Mouse (Mus musculus) forebrain, embryonic 10.5 days (tissue): ENCODE data around the gene Tut1. TPM values are rescaled to one million over a fixed set of nuclear protein-coding genes. Genes with fewer than 3 reads are reported as not detected.

Source experiments
- DNase-seq: peaks from one replicate; pipeline ENCODE4 v3.0.0-alpha.2; 2017; ENCODE audit warnings: low spot score; ENCODE audit errors: extremely low spot score
- H3K27ac ChIP-seq: fragments of 300-500 bp; sonication (generic); 2 replicates; pipeline ENCODE4 v1.5.1; 2016; ENCODE audit warnings: mild to moderate bottlenecking
- H3K27me3 ChIP-seq: fragments of 300-500 bp; sonication (generic); 2 replicates; pipeline ENCODE4 v1.6.1; 2016; ENCODE audit warnings: mild to moderate bottlenecking; ENCODE audit not compliant: poor library complexity, severe bottlenecking
- H3K36me3 ChIP-seq: fragments of 300-500 bp; sonication (generic); replicated peaks from 2 replicates; pipeline ENCODE4 v1.6.1; 2016; ENCODE audit warnings: mild to moderate bottlenecking, moderate library complexity
- H3K4me1 ChIP-seq: fragments of 300-500 bp; sonication (generic); 2 replicates; pipeline ENCODE4 v1.6.1; 2016
- H3K4me3 ChIP-seq: fragments of 300-500 bp; sonication (generic); 2 replicates; pipeline ENCODE4 v1.5.1; 2016; ENCODE audit warnings: mild to moderate bottlenecking, moderate library complexity
- H3K9me3 ChIP-seq: fragments of 300-500 bp; sonication (generic); 2 replicates; pipeline ENCODE4 v1.6.1; 2016; ENCODE audit warnings: mild to moderate bottlenecking, moderate library complexity
- WGBS: fragments of 180-500 bp; shearing (Covaris S2); methylation state at CpG from one replicate; pipeline ENCODE4 v1.1.7; 2016; 5-methylcytosine and 5-hydroxymethylcytosine counted together
- polyA plus RNA-seq: library from polyadenylated mRNA; unstranded; fragments of >200 nt; fragmentation: Nextera tagmentation; extraction: Ambion mirVana; gene quantifications from 2 replicates; pipeline ENCODE4 v1.2.1, GENCODE M21; 2016

The Tut1 gene
- polyA plus RNA-seq, 1 experiment from 2014 or later = 49.1 TPM

GRCm38 (mm10) chr19:8989567-8990431, 36.2 kb downstream of the Tut1 start:
- peak overlapping the region; percentile 73 for H3K4me3 ChIP-seq
- under 1% methylated on average over 53 of the region's 53 CpGs for WGBS
- H3K36me3 ChIP-seq = no peaks in the 10 kb centered on the region
- H3K4me1 ChIP-seq = peaks cover 60% of the 10 kb centered on the region
- peak; percentile 69 for DNase-seq
- H3K27ac ChIP-seq = peak overlapping the region; percentile 85
- peaks cover 62% of the 10 kb centered on the region for H3K27me3 ChIP-seq
- H3K9me3 ChIP-seq = no peaks in the 10 kb centered on the region

DNA sequence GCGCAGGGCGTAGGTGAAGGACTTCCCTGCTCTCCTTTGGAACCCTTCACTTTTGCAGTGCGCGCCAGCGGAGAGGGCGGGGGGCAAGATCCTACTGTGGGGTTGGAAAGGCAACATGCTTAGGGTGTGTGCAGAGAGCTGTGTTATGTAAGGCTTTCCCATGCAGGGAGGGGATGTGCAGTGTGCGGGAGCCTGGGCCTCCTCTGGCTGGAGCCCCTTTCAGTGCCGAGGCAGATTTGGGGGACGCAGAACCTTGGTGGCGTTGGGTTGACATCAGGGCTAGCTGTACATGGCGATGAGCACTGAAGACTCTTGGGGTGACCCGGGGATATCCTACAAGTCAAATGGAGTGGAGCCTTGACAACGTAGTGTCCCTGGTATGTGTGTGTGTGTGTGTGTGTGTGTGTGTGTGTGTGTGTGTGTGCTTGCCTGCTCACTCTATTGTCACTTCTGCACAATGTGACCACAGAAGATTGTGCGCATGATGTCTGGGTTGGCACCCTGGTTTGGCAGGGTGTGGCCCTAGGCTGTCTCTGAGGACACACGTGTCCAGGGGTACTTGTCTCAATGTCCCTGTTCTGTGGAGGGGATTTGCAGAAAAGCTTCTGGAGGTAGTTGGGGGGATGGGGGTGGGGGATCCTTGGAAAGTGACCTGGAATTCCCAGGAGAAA, 36.9 kb downstream of the Tut1 start:
- no peaks in the 10 kb centered on the region for H3K9me3 ChIP-seq
- H3K36me3 ChIP-seq = no peaks in the 10 kb centered on the region
- peak; percentile 29 for DNase-seq
- 14% methylated on average over 15 of the region's 15 CpGs for WGBS
- peaks cover 62% of the 10 kb centered on the region for H3K27me3 ChIP-seq
- H3K27ac ChIP-seq = peak overlapping the region; percentile 85
- peak overlapping the region; percentile 73 for H3K4me3 ChIP-seq
- H3K4me1 ChIP-seq = peaks cover 53% of the 10 kb centered on the region

GRCm38 (mm10) chr19:8991245-8991870, 37.7 kb downstream of the Tut1 start:
- Histone ChIP-seq H3K27me3 (peaks cover 59% of the 10 kb centered on the region), H3K4me1 (peaks cover 53% of the 10 kb centered on the region), H3K27ac (0 out of 2 replicates have a peak overlapping the region, but pooled peaks have one; percentile 25), H3K36me3 (no peaks in the 10 kb centered on the region), H3K9me3 (no peaks in the 10 kb centered on the region), H3K4me3 (peak overlapping the region; percentile 73; the same call in 1 of the 2 replicates)
- WGBS = 68% methylated on average over 4 of the region's 4 CpGs
- no peak for DNase-seq

DNA sequence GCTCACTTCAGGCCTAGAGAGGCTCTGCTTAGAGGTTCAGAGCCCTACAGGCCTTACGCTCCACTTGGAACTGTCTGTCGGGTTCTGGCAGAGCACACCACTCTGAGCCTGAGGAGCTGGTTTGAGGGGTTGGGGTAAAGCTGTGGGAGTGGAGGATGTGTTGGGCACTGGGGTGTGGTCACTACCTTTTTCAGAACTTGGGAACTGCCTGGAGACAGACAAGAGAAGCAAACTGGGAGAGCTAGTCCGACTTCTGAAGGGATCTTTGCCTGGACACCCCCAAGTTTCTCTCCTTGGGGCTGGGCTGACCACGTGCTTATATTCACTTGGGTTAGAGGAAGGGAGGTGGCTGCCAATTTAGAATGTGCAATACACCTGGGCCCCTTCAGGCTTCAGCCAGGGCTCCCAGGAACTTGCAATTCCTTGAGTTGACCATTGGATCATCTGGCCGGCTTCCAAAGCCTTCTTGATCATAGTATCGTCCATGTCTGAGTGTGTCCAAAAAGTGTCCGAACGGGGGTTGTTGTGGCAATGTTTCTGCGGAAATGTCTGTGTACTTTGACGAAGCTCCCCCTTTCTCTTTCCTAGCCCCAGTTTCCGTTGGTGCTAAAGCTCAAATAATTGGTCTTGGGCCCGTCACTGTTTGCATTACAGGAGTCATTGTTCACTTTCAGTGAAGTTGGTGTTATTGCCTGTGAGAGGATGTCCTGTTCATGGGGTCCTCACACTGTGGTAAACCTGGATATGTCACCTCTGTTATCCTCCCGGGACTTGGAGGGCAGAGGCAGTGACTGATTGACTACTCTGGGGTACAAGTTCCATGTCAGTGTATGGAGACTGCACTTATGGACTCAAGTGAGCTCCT, 38.5 kb downstream of the Tut1 start:
- Histone ChIP-seq H3K4me3 (0 out of 2 replicates have a peak overlapping the region, but pooled peaks have one; percentile 73), H3K4me1 (peaks cover 54% of the 10 kb centered on the region), H3K27ac (0 out of 2 replicates have a peak overlapping the region, but pooled peaks have one; percentile 49), H3K36me3 (no peaks in the 10 kb centered on the region), H3K27me3 (peaks cover 53% of the 10 kb centered on the region), H3K9me3 (no peaks in the 10 kb centered on the region)
- DNase-seq = no peak
- WGBS = 82% methylated on average over 13 of the region's 13 CpGs

DNA sequence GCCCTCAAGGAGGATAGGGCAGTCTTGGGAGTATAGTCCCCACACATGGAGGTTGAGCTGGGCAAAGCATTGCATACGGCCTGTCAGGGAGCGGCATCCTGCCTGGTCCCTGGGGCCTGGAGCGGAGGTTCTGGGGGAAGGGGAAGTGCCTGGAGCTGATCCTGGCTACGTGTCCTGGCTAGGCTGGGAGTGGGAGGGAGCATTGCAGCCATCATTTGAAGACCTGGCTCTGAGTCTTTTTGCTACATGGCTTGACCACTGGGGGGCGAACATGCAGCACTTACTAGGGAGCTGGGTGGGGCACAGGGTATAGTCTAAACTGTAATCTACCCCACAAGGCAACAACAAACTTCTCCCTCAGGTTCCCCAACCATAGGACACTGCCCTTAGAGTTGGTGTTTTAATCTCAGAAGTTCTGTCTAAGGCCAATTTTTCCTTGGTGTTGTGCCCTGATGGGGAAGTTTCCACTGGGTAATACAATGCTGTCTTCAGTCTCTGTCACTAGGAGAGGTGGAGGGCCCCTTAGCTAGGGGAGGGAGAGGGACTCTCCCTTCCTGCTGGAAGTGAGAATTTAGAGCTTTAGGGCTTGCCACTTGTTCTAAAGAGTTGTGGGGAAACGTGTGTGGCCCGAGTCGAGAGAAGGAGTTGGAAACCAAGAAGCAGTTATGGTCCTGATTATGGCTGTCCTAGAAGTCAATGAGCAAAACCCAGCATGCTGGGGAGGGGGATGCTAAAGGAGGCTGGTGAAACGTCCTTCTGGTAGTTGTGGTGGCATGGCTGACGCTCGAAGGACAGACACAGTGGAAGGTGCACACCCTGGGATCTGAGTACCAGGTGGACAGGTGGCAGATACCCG, 39.4 kb downstream of the Tut1 start:
- Histone ChIP-seq H3K4me3 (no peak overlapping the region), H3K9me3 (no peaks in the 10 kb centered on the region), H3K4me1 (peaks cover 56% of the 10 kb centered on the region), H3K36me3 (no peaks in the 10 kb centered on the region), H3K27ac (0 out of 2 replicates have a peak overlapping the region, but pooled peaks have one; percentile 49), H3K27me3 (peaks cover 44% of the 10 kb centered on the region)
- DNase-seq = peak; percentile 68
- 36% methylated on average over 12 of the region's 12 CpGs for WGBS

DNA sequence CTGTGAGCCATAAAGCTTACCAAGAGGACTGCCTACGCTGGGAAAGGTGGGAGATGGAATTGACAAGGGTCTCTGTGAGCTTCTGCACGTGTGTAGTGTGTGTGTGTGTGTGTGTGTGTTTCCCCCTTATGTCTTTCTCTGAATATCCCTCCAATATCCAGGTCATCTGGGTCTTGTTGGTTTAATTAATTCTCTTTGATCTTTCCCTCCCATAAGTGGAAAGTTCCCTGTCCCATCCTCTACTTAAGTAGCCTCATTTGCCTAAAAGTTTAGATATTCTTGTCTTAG, 39.9 kb downstream of the Tut1 start:
- no peak for DNase-seq
- H3K27me3 ChIP-seq = peaks cover 38% of the 10 kb centered on the region
- no peaks in the 10 kb centered on the region for H3K9me3 ChIP-seq
- WGBS = 61% methylated on average over 2 of the region's 2 CpGs
- no peak overlapping the region for H3K27ac ChIP-seq
- no peak overlapping the region for H3K4me3 ChIP-seq
- H3K36me3 ChIP-seq = no peaks in the 10 kb centered on the region
- peaks cover 51% of the 10 kb centered on the region for H3K4me1 ChIP-seq

DNA sequence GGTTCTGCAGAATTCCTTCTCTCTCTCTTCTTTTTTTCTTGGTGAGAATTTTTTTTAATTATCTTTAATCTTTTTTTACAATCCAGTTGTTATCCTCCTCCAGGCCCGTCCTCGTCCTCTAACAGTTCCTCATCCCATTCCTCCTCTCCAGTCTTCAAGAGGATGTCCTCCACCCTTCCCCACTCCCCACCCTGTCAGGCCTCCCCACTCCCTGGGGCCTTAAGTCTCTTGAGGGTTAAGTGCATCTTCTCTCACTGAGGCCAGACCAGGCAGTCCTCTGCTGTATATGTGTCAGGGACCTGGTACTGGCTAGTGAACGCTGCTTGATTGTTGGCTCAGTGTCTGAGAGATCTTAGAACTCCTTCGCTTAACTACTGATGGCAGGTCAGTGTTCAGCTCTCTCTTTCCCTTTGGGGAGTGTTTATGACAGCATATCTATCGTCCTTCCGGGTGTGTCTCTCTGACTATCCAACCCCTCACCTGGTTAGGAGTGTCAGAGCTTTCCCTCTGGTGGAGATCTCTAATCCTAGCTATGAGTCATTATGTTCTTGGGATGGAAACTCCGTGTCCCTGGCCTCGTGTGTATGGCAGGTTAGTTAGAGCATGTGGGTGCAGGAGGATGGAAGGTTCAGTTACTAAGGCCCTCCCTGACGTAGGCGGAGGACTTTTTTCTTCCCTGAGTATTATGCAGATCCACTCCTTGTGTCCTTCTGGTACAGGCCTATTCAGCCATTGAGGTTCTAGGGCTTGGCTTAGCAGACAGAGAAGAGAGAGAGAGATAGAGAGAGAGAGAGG, 41.4 kb downstream of the Tut1 start:
- H3K4me1 ChIP-seq = peaks cover 36% of the 10 kb centered on the region
- no peak for DNase-seq
- no peaks in the 10 kb centered on the region for H3K36me3 ChIP-seq
- H3K9me3 ChIP-seq = no peaks in the 10 kb centered on the region
- H3K27me3 ChIP-seq = peaks cover 24% of the 10 kb centered on the region
- no peak overlapping the region for H3K4me3 ChIP-seq
- no peak overlapping the region for H3K27ac ChIP-seq
- WGBS = 87% methylated on average over 10 of the region's 10 CpGs

GRCm38 (mm10) chr19:8996601-8997000, 43.0 kb downstream of the Tut1 start:
- no peak for DNase-seq
- Histone ChIP-seq H3K4me1 (peaks cover 20% of the 10 kb centered on the region), H3K36me3 (peaks cover 2% of the 10 kb centered on the region)

DNA sequence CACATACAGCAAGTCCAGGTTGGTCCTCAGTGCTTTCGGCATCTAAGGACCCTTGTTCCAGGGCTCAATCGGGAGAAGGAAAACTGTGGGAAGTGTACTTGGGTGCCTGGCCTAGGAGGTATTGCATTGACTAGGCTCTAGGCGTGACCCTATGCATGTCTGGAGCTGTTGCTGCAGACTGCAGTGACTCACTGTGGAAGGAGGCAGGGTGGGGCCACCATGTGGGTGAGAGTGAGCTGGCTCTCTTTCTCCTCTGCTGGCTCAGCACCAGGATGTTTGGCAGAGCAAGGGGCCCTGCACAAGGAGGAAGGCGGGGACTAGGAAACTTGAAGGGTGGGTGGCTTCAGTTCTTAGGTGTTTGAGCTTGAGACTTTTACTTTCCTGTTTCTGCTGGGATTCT, 43.9 kb downstream of the Tut1 start:
- Histone ChIP-seq H3K4me3 (no peak overlapping the region), H3K9me3 (no peaks in the 10 kb centered on the region), H3K36me3 (peaks cover 11% of the 10 kb centered on the region), H3K27me3 (no peaks in the 10 kb centered on the region), H3K4me1 (peaks cover 12% of the 10 kb centered on the region), H3K27ac (no peak overlapping the region)
- WGBS = 86% methylated on average over 4 of the region's 4 CpGs
- DNase-seq = no peak

More at GRCm38 (mm10) chr19:8996601-8997000, 43.0 kb downstream of the Tut1 start:
- no peak overlapping the region for H3K27ac ChIP-seq
- peaks cover 8% of the 10 kb centered on the region for H3K27me3 ChIP-seq
- H3K4me3 ChIP-seq = no peak overlapping the region
- no peaks in the 10 kb centered on the region for H3K9me3 ChIP-seq
- 92% methylated on average over 6 of the region's 6 CpGs for WGBS

GRCm38 (mm10) chr19:8998546-8998945, 44.9 kb downstream of the Tut1 start:
- H3K27ac ChIP-seq = no peak overlapping the region
- H3K9me3 ChIP-seq = no peaks in the 10 kb centered on the region
- peaks cover 7% of the 10 kb centered on the region for H3K4me1 ChIP-seq
- H3K4me3 ChIP-seq = no peak overlapping the region
- WGBS = 87% methylated on average over 6 of the region's 6 CpGs
- DNase-seq = no peak
- H3K27me3 ChIP-seq = no peaks in the 10 kb centered on the region
- H3K36me3 ChIP-seq = peaks cover 14% of the 10 kb centered on the region

GRCm38 (mm10) chr19:8999223-8999622, 45.6 kb downstream of the Tut1 start:
- 94% methylated on average over 4 of the region's 4 CpGs for WGBS
- DNase-seq = no peak

More at GRCm38 (mm10) chr19:8999223-8999622, 45.6 kb downstream of the Tut1 start:
- Histone ChIP-seq H3K27me3 (no peaks in the 10 kb centered on the region), H3K36me3 (peaks cover 14% of the 10 kb centered on the region), H3K27ac (no peak overlapping the region), H3K4me3 (no peak overlapping the region), H3K4me1 (peaks cover 7% of the 10 kb centered on the region), H3K9me3 (no peaks in the 10 kb centered on the region)
